ENCODE assay signal across 7 mouse cellular contexts in genomic region chr10:84916810-84917730, GRCm38 (mm10). TPM values are rescaled to one million over a fixed set of nuclear protein-coding genes. Genes with fewer than 3 reads are reported as not detected.
DNase-seq lines count a peak whose midpoint lies in the region; ATAC-seq lines count a peak whose summit lies in the region.

Gene Ric8b (plus strand): TSS chr10:84917616.

- H3K36me3 ChIP-seq in intestine, embryonic 16.5 days (ENCODE audit: control insufficient read depth, insufficient read depth, low read length): no peaks in the 10 kb centered on the region
- H3K36me3 ChIP-seq in midbrain, embryonic 11.5 days (ENCODE audit: control insufficient read depth, insufficient read depth, low read length): no peaks in the 10 kb centered on the region

- intact Hi-C loops in left cerebral cortex, postnatal 36 days (cut with DNase I): loop anchor here (5.0 kb wide), 1 partner anchor 185 kb away; the partner anchor contains the start of genes Fhl4 and Tmem263

- H3K4me3 ChIP-seq in intestine, embryonic 16.5 days (ENCODE audit: low read length): peak within 1 kb of the TSS; percentile 82
- H3K4me3 ChIP-seq in midbrain, embryonic 11.5 days (ENCODE audit: low read depth, low read length): peak within 1 kb of the TSS; percentile 83

- peak within 1 kb of the TSS; percentile 93 for H3K9ac ChIP-seq in intestine, embryonic 16.5 days (ENCODE audit: low read depth, low read length)
- H3K9ac ChIP-seq in midbrain, embryonic 11.5 days (ENCODE audit: low read length): peak within 1 kb of the TSS; percentile 91

- H3K4me1 ChIP-seq in intestine, embryonic 16.5 days (ENCODE audit: control insufficient read depth, insufficient read depth, low read length): 0 out of 2 replicates have a peak, but pooled peaks cover 3% of the 10 kb centered on the region
- peaks cover 7% of the 10 kb centered on the region; the same call in 1 of the 2 replicates for H3K4me1 ChIP-seq in midbrain, embryonic 11.5 days (ENCODE audit: control insufficient read depth, insufficient read depth, low read length)

- DNase-seq in adrenal gland, adult 8-10 months: peak; percentile 95
- peak; percentile 98 for DNase-seq in embryo, embryonic 9.5 days (ENCODE audit: extremely low spot score)
- peak; percentile 93 to 94 for DNase-seq in gastrocnemius, postnatal 4 days (ENCODE audit: low spot score in 2 of 2)
- peak; percentile 98 to 99 for DNase-seq in left cerebral cortex, postnatal 36 days (ENCODE audit: low spot score in 2 of 2)
- peak; percentile 100 for DNase-seq in midbrain, embryonic 11.5 days (ENCODE audit: low spot score, missing footprints)
- DNase-seq in skeletal muscle tissue, adult 2 months (ENCODE audit: low read depth, low spot score): peak; percentile 96

- H3K27me3 ChIP-seq in intestine, embryonic 16.5 days (replicated peaks; ENCODE audit: control insufficient read depth, insufficient read depth, low read length): no peaks in the 10 kb centered on the region
- H3K27me3 ChIP-seq in midbrain, embryonic 11.5 days (ENCODE audit: control insufficient read depth, insufficient read depth, low read length): no peaks in the 10 kb centered on the region

- H3K9me3 ChIP-seq in intestine, embryonic 16.5 days (ENCODE audit: control insufficient read depth, low read length): no peaks in the 10 kb centered on the region
- no peaks in the 10 kb centered on the region for H3K9me3 ChIP-seq in midbrain, embryonic 11.5 days (ENCODE audit: control insufficient read depth, low read length)

- peak within 1 kb of the TSS; percentile 96 for H3K27ac ChIP-seq in intestine, embryonic 16.5 days (ENCODE audit: low read length)
- peak within 1 kb of the TSS; percentile 88 for H3K27ac ChIP-seq in midbrain, embryonic 11.5 days (ENCODE audit: low read depth, low read length)

- under 1% methylated on average over 49 of the region's 51 CpGs for WGBS in intestine, embryonic 16.5 days
- WGBS in midbrain, embryonic 11.5 days: under 1% methylated on average over 47 of the region's 51 CpGs

- peak within 1 kb of the TSS; percentile 56 for H3K4me2 ChIP-seq in intestine, embryonic 16.5 days (ENCODE audit: low read depth, low read length)
- peak within 1 kb of the TSS; percentile 84 for H3K4me2 ChIP-seq in midbrain, embryonic 11.5 days

- peak; percentile 99 for ATAC-seq in intestine, embryonic 16.5 days
- peak; percentile 96 for ATAC-seq in midbrain, embryonic 11.5 days (ENCODE audit: low FRiP score)

RNA-seq across cellular contexts. Expression of gene Ric8b, which starts in this region (rescaled TPM):
- total RNA-seq in adrenal gland, adult 8-10 months (2022): 10 to 100 TPM; 28.9 to 43.8 (median 33.8) TPM
- total RNA-seq in gastrocnemius, postnatal 4 days (2021): 10 to 100 TPM; 44.9 to 50.1 TPM
- 14.1 and 15.5 TPM in 2 replicates for polyA plus RNA-seq in intestine, embryonic 16.5 days (2015; fragmentation: Nextera tagmentation; extraction: Ambion mirVana)
- 10 to 100 TPM; 46.4 to 64.5 TPM for total RNA-seq in left cerebral cortex, postnatal 36 days (2021)
- polyA plus RNA-seq in midbrain, embryonic 11.5 days (2014; fragmentation: Nextera tagmentation; extraction: Ambion mirVana): 25.0 and 27.3 TPM in 2 replicates

Comparison
In these comparisons a context has a peak if more than half of its experiments do, and no peak if none do; other contexts are left out.
1. Peak in every context shown above with its lines: DNase-seq, ATAC-seq, H3K4me3 ChIP-seq and H3K27ac ChIP-seq.